Mouse (Mus musculus) lung, adult 2 months (tissue): ENCODE measurements around the gene Gm9970. TPM values are rescaled to one million over a fixed set of nuclear protein-coding genes. Genes with fewer than 3 reads are reported as not detected.

ENCODE experiments used
- DNase-seq: peaks from one replicate; pipeline ENCODE4 v3.0.0; 2022
- H3K4me1 ChIP-seq: fragments of 200-500 bp; 2 replicates; pipeline ENCODE4 v1.6.1; 2011; ENCODE audit warnings: low read length; ENCODE audit not compliant: control insufficient read depth, insufficient read depth
- H3K4me3 ChIP-seq: fragments of 200-500 bp; replicated peaks from 2 replicates; pipeline ENCODE3; 2011; ENCODE audit warnings: low read depth, mild to moderate bottlenecking, control low read depth, low read length; ENCODE audit errors: extremely low read depth
- CTCF ChIP-seq: fragments of 200-500 bp; IDR thresholded peaks from 2 replicates; pipeline ENCODE4 v1.5.1; 2011; ENCODE audit warnings: mild to moderate bottlenecking, low read length, control low read depth; ENCODE audit not compliant: insufficient read depth
- POLR2A ChIP-seq: fragments of 200-500 bp; IDR thresholded peaks from 2 replicates; pipeline ENCODE4 v1.6.1; 2011; ENCODE audit warnings: low read depth, mild to moderate bottlenecking, control low read depth, low read length, borderline replicate concordance; ENCODE audit errors: extremely low read depth
- WGBS: fragments of 180-500 bp; shearing (Covaris S2); methylation state at CpG from one replicate; pipeline ENCODE4 v1.1.7; 2018; 5-methylcytosine and 5-hydroxymethylcytosine counted together
- polyA plus RNA-seq: library from polyadenylated mRNA; depleted of rRNA; stranded (reverse); fragments of >200 nt; gene quantifications from 2 replicates; pipeline ENCODE4 v1.2.3, GENCODE M21; 2012

The Gm9970 gene
- polyA plus RNA-seq, 1 experiment, result 0.36 TPM

DNA sequence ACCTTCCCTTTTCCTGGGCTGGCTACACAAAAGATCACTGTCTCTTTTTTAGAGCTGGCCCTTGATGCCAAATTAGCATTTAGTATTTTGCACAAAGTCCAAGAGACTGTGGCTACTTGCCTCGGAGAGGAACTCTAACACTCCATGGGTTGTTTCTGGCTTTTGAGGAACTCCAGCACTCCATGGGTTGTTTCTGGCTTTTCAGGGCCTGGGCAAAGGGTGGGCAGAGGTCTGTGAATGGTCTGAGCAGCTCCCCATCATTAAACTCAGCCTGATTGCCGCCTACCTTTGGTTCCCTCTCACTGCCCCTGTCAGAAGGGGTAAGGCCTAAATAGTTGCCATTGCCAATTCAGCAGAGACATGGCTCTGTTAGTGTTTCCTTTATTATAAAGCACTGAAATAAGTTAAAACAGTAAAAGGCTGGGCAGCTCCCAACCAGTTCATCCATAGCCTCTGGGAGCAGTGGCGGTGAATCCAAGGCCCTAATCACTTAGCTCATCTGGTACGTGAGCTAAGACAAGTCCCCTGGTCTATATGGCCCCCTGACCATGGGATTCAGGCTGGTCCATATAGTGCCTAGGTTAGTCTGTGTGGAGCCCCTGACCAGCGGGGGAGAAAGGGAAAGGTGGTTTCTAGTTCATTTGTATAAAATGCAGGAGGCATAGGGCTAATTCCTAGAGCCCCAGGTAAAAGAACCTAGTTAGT lies 42.3 kb downstream of the Gm9970 start:
- no peak for TF ChIP-seq CTCF
- TF ChIP-seq POLR2A, result no peak
- 82% methylated on average over 5 of the region's 5 CpGs for WGBS
- Histone ChIP-seq H3K4me1 (peaks cover 3% of the 10 kb centered on the region), H3K4me3 (no peak overlapping the region)
- DNase-seq, result no peak

DNA sequence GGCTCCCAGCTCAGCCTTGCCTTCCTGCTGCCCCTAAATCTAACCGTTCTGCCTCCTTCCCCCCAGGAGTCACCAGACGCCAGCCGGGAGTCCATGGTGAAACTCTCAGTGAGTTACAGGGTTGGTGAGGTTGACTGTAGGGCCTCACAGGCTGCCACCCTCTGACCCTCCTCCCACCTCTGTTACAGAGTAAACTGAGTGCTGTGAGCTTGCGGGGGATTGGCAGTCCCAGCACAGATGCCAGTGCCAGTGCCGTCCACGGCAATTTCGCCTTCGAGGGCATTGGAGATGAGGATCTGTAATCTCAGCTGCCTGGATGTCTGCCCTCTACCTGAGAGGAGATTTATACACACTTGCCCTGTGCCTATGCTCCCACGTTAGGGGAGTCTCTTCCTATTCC lies 42.9 kb downstream of the Gm9970 start:
- TF ChIP-seq POLR2A (no peak), CTCF (no peak)
- WGBS, result 73% methylated on average over 9 of the region's 9 CpGs
- Histone ChIP-seq H3K4me3 (no peak overlapping the region), H3K4me1 (peaks cover 4% of the 10 kb centered on the region)
- DNase-seq, result no peak

DNA sequence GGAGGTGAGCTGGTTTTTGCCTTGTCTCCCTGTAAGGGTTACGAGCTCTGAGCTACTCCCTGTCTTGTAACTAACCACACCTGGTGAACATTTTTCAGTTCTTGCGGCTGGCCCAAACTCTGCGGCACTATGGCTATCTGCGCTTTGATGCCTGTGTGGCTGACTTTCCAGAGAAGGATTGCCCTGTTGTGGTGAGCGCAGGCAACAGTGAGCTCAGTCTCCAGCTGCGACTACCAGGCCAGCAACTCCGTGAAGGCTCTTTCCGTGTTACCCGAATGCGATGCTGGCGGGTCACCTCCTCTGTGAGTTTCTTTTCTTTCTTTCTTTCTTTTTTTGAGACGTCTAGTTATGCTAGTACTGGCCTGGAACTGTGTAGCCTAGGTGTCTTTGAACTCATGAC lies 44.0 kb downstream of the Gm9970 start:
- TF ChIP-seq POLR2A (peak; percentile 26; the same call in 1 of the 2 replicates), CTCF (no peak)
- 93% methylated on average over 12 of the region's 12 CpGs for WGBS
- no peak overlapping the region for H3K4me3 ChIP-seq
- H3K4me1 ChIP-seq, result peaks cover 4% of the 10 kb centered on the region
- no peak for DNase-seq

DNA sequence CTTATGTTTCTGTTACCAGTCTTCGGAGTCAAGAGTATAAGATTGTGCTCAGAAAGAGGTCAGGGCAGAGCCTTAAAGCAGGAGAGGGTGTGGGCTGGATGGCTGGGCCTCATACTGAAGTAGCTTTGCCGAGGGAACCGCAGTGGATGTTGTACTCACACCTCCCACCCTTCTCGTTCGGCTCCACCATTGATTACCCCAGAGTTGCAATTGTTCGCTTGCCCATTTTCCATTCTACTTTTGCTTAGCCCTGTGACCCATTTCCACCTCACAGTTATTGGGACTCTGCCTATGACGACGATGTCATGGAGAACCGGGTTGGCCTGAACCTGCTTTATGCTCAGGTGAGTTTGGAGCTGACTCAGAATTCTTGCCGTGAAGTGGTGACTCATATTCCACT lies 44.8 kb downstream of the Gm9970 start:
- no peak for DNase-seq
- 84% methylated on average over 10 of the region's 10 CpGs for WGBS
- TF ChIP-seq POLR2A, result no peak
- TF ChIP-seq CTCF, result no peak
- Histone ChIP-seq H3K4me1 (peaks cover 7% of the 10 kb centered on the region), H3K4me3 (no peak overlapping the region)

DNA sequence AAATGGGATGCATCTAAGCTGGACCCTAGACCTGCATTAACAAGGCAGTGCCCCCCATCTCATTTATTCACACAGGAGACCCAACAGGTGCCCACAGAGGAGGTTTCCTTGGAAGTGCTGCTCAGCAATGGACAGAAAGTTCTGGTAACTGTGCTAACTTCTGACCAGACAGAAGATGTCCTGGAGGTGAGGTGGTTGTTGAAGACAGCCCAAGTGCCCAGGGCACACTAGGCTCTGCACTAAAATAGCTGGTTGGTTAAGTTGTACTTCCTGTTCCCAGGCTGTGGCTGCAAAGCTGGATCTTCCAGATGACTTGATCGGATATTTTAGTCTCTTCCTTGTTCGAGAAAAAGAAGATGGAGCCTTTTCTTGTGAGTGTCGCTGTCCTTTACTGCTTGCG lies 45.4 kb downstream of the Gm9970 start:
- 77% methylated on average over 4 of the region's 4 CpGs for WGBS
- H3K4me1 ChIP-seq, result peaks cover 7% of the 10 kb centered on the region
- DNase-seq, result no peak
- no peak overlapping the region for H3K4me3 ChIP-seq
- TF ChIP-seq POLR2A, result no peak
- no peak for TF ChIP-seq CTCF

DNA sequence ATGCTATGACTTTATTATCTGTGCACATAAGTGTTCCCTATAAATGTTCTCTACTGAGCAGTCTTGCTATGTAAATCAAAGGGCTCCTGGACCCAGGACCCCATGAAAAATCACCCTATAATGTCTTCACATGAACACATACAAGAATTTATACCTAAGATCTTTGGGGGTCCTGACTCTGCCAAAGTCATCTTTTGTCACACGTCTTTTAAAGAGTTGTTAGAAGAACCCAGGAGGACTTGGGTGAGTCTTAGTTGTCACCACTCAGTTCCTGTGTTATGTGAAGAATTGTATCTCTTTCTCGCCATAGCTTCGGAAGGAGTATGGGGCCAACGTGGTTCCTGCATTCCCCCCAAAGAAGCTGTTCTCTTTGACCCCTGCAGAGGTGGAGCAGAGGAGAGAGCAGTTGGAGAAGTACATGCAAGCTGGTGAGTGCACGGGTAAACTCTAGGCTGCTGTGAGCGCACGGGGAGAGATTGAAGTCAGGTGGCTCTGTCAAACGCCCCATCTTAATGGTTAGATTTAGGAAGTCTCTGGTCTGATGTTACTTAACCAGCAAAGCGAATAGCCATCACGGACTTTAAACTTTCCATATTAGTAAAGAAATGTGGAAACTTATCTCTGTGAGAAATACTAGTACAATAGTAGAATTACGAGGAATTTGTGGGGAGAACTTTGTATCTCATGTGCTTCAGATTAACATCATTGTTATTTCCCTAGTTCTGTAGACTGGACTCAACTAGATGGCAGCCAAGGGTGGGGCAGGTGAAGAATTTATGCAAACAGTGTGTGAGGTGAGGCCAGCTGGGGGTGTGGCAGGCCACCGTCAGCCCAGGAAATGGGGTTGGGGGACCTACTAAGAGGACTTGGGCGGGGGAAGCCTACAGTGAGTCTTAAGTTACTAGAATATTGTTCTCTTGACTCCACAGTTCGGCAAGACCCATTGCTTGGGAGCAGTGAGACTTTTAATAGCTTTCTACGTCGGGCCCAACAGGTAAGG lies 46.2 kb downstream of the Gm9970 start:
- no peak for TF ChIP-seq POLR2A
- TF ChIP-seq CTCF, result no peak
- H3K4me3 ChIP-seq, result no peak overlapping the region
- WGBS, result 86% methylated on average over 16 of the region's 16 CpGs
- peaks cover 7% of the 10 kb centered on the region for H3K4me1 ChIP-seq
- DNase-seq, result no peak

DNA sequence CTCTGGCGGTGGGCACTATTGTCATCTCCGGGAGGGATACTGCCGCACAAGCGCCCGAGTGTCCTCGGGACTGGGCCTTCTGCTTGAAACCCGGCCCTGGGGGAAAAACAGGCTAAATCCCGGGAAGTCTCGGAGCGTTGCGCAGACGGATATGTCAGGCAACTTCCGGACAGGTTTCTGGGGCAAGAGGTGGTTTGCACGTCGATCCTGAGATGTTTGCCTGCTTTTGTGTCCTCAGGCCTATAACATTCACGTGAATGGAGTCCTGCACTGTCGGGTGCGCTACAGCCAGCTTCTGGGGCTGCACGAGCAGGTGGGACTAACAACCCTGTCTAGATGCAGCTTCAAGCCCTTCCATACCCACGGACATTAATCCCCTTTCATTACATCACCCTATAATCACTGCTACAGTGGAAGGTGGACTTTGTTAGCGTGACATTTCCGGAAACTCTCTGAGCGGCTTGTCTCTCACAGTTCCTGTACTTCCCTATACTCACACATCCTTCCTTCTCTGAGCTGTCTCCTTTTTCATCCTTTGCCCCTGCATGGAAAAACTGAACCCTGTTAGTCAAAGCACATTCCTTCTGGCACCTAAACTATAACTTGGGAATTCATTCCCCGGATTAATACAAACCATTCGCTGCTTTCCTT lies 47.3 kb downstream of the Gm9970 start:
- 7% methylated on average over 25 of the region's 25 CpGs for whole genome bisulfite sequencing
- Histone ChIP-seq H3K4me3 (peak overlapping the region; percentile 99), H3K4me1 (peaks cover 7% of the 10 kb centered on the region)
- TF ChIP-seq CTCF, result no peak
- no peak for TF ChIP-seq POLR2A
- DNase-seq, result no peak

DNA sequence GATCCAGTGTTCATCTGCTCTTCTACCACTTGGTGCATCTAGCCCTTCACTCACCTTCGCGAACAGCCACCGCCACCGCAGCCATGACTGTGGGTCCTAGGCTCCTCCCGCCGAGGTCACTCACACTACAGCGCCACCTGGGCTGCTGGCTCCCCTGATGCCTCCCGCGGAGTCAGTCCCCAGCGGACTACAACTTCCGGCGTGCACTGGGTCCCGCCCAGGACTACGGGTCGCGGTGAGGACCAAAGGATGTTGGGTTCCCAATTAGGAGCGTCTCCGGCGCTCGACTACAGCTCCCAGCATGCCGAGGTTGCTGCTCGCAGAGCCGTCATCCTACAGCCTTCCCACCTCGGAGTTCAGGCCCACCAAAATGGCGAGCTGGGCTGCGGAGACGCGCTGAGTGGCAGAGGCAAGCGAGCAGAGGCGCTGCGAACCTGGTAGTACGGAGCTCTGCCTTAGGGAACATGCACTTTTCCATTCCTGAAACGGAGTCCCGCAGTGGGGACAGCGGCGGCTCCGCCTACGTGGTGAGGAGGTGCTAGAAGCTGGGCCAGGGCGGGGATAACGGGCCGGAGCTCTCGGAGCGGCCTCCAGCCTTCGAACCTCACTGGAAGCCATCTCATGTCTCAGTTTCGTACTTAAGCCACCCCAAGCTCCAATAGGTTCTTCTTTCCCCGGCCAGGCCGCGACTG lies 47.9 kb downstream of the Gm9970 start, which contains the start of the genes Snx17 and Eif2b4:
TSS of gene Snx17 (plus strand) at position 289 of the 692 bp plus-strand sequence.
TSS of gene Eif2b4 (minus strand) at position 492 of the 692 bp plus-strand sequence.
- TF ChIP-seq CTCF (0 out of 2 replicates have a peak, but pooled peaks have one; percentile 11), POLR2A (peak; percentile 85; the same call in 1 of the 2 replicates)
- peak; percentile 100 for DNase-seq
- WGBS, result under 1% methylated on average over 48 of the region's 48 CpGs

More for the DNA sequence above, 47.9 kb downstream of the Gm9970 start, which contains the start of the genes Snx17 and Eif2b4:
- peak within 1 kb of the TSS; percentile 99 for H3K4me3 ChIP-seq
- peaks cover 7% of the 10 kb centered on the region for H3K4me1 ChIP-seq
